Mouse (Mus musculus): ENCODE measurements around the gene Gabpa.

Gabpa gene

DNA sequence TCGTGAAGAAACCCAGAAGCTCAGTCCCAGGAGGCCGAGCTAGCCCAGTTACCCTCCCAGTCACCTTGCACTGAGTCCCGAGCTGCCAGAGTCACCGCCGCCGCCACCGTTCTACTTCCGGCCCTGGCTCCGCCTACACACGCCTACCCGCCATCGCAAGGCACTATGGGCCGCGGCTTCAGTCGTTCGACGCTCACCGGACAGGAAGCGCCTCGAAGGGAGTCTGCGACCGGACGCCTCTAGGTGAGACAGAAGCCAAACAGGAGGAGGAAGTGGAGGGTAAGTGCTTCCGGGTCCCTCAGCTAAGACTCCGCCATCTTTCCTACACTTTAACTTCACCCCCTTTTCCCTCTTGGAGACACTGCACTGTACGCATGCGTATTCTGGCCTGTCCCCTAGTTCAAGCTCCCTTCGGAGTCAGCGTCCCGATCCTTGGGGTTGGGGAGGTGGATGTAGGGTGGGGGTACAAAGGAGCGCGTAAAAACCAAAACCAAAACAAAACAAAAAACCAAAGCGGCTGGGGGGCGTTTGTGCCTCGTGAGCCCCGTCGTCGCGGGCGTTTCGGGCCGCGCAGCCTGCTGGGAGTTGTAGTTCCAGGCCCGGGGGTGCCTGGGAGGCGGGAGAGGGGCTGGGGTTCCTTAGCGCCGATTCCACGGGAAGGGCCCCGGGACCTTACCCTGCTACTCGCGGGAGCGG is at the start of gene Gabpa:
Gene Gabpa (plus strand): TSS at position 181 of the 696 bp plus-strand sequence.
- in situ Hi-C loops (cut with MboI, MseI), result loop anchor here (5.0 kb wide), 1 partner anchor 98 kb away; the partner anchor contains the start of gene Mrpl39 (in 2 of the 2)

GRCm38 (mm10) chr16:84784966-84785365 is 49.8 kb upstream of the Gabpa start:
- in situ Hi-C loops (cut with MboI, MseI), result no loop called here

- in situ Hi-C loops (cut with MboI, MseI), result no loop called here
These were observed 44.0 kb upstream of the Gabpa start for GRCm38 (mm10) chr16:84790595-84791165.

DNA sequence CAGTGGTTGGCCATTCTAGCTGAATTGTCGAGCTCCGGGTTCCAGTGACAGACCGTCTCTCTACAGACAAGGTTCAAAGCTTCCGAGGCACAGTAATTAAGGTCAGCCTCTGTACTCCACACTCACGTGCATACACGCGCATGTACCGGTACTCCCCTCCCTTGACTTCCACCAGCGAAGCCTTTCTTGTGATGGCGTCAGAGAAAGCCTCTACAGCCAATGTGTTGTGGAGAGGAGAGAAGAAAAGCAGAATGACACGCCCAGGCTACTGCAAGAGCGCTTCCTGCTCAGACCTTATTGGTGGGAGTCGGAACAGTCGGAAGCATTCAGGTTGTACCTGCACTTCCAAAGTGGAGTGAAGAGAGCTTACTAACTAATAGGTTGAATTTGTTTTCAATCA is 41.3 kb upstream of the Gabpa start:
- in situ Hi-C loops (cut with MboI, MseI), result no loop called here

- in situ Hi-C loops (cut with MboI, MseI), result no loop called here
These were observed 39.4 kb upstream of the Gabpa start for GRCm38 (mm10) chr16:84795337-84795736.

- in situ Hi-C loops (cut with MboI, MseI), result no loop called here
These were observed 38.0 kb upstream of the Gabpa start for GRCm38 (mm10) chr16:84796678-84797077.

DNA sequence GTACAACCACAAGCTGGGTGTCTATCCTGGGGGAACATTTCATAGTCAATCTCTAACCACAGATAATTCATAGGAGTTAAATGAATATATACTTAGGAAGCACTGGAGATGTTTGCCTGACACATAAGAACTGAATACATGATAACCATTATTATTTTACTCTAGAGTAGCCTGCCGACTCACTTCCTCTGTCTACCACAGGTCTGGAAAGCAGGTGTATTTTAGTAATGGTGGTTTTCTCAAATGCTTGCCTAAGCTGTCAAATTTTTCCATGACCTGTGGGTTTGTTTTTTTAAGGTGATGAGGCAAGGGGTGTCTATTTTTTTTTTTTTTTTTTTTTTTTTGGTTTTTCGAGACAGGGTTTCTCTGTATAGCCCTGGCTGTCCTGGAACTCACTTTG is 34.7 kb upstream of the Gabpa start:
- in situ Hi-C loops (cut with MboI, MseI), result no loop called here

DNA sequence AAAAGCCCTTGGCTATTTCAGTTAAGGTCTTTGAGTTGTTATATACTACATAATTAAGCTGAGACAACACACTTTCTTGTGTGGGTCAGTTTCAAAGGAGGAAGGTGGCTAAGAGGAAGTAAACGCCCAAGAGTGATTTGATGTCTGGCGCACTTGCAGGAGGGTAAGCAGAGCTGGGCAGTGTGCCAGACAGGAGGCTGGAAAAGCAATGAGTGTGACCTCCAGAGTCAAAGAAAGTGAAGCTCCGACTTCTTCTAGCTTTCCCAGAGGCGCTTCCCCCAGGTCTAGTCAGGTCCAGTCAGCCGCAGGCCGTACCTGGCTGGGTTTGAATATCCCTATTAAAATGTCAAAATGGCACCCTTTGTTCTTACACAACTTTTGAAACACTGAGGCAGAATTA is 32.5 kb upstream of the Gabpa start:
- in situ Hi-C loops (cut with MboI, MseI), result no loop called here

DNA sequence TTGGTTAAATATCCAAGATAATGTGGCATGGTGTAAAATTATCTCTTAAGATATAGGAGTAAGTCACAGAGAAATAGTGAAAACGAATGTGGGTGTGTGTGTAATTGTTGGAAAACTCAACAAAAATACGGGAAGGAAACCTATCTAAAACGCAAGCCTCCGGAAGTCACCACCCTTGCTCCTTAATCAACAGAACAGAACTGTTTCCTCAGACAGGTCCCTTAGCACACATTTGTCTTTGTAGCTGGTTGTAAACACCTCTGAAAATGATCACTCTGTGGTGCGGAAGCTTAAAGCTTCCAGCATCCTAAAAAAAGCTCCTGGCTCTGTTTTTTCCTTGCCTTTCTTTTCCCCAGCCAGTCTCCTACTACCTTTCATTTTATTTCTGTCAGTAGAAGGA is 29.9 kb upstream of the Gabpa start:
- in situ Hi-C loops (cut with MboI, MseI), result loop anchor here in 1 of 2 experiments (5.0 kb wide), 1 partner anchor 278 kb away; no protein-coding TSS in a partner anchor

DNA sequence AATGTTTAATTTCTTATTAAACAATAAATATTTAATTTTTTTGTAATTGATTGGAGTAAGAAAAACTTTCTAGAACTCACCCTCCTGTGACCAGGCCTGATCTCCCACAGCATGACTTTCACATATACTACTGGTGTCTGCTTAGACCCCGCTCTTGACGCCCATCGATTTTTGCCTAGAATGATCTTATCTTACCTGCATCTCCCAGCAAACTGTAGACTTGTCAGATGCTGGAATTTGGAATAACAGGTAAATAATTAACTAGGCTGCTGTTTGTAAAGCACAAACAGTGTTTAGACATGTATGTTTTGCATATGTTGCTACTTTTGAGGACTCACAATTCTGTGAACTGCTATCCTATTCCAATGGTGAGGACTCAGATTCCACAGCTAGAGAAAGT is 28.6 kb upstream of the Gabpa start:
- in situ Hi-C loops (cut with MboI, MseI), result loop anchor here in 1 of 2 experiments (5.0 kb wide), 1 partner anchor 279 kb away; no protein-coding TSS in a partner anchor

GRCm38 (mm10) chr16:84807874-84808273 is 26.9 kb upstream of the Gabpa start:
- in situ Hi-C loops (cut with MboI, MseI), result loop anchor here in 1 of 2 experiments (5.0 kb wide), 1 partner anchor 281 kb away; no protein-coding TSS in a partner anchor

- in situ Hi-C loops (cut with MboI, MseI), result no loop called here
These were observed 24.5 kb upstream of the Gabpa start for GRCm38 (mm10) chr16:84810254-84810653.

GRCm38 (mm10) chr16:84813852-84814251 is 20.9 kb upstream of the Gabpa start:
- in situ Hi-C loops (cut with MboI, MseI), result no loop called here

- in situ Hi-C loops (cut with MboI, MseI), result no loop called here
These were observed 20.2 kb upstream of the Gabpa start for GRCm38 (mm10) chr16:84814511-84814910.

GRCm38 (mm10) chr16:84817423-84817822 is 17.3 kb upstream of the Gabpa start:
- in situ Hi-C loops (cut with MboI, MseI), result no loop called here

- in situ Hi-C loops (cut with MboI, MseI), result no loop called here
These were observed 9.7 kb upstream of the Gabpa start for GRCm38 (mm10) chr16:84825009-84825408.

- in situ Hi-C loops (cut with MboI, MseI), result loop anchor here (5.0 kb wide), 1 partner anchor 94 kb away; the partner anchor contains the start of gene Mrpl39 (in 2 of the 2)
These were observed 3.0 kb upstream of the Gabpa start for GRCm38 (mm10) chr16:84831696-84832095.

GRCm38 (mm10) chr16:84832736-84833135 is 2.0 kb upstream of the Gabpa start:
- in situ Hi-C loops (cut with MboI, MseI), result loop anchor here (5.0 kb wide), 1 partner anchor 95 kb away; the partner anchor contains the start of gene Mrpl39 (in 2 of the 2)

DNA sequence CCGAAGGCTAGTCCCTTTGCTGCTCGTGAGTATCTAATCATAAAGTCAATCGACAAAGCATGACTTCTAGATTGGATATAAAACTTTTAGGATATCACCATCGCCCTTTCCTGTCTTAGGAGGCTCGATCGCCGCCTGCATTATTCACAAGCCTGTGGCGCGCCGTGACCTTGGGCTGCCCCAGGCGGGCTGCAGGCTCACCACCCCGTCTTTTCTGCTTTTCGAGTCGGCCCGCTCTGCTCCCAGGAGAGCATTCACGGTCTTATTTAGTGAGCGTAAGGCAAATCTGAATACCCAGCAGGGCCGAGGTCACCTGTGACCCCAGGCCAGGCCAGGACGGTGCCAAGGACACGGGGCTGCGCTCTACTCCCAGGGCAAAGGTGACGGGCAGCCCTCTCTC is 381 bp upstream of the Gabpa start:
- in situ Hi-C loops (cut with MboI, MseI), result loop anchor here (5.0 kb wide), 1 partner anchor 97 kb away; the partner anchor contains the start of gene Mrpl39 (in 2 of the 2)

DNA sequence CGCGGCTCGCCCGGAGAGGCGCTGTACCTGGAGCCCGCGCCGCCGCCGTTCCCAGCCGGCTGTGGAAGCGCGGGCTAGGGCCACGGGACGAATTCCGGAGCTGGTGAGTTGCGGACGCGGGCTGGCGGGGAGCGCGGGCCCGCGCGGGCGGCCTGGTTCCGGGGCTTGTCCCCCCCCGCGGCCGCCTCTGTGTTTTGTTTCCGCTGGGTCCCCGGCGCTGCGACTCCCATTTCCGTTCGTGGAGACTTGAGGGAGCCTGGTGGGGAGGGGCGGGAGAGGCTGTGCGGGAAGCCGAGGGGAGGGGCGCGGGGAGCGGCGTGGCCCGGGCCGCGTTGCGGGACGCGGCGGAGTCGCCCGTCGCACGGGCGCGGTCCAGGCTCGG is 707 bp downstream of the Gabpa start, which contains the start of gene Atp5j:
Gene Atp5j (minus strand): TSS at position 185 of the 382 bp plus-strand sequence.
- in situ Hi-C loops (cut with MboI, MseI), result no loop called here

DNA sequence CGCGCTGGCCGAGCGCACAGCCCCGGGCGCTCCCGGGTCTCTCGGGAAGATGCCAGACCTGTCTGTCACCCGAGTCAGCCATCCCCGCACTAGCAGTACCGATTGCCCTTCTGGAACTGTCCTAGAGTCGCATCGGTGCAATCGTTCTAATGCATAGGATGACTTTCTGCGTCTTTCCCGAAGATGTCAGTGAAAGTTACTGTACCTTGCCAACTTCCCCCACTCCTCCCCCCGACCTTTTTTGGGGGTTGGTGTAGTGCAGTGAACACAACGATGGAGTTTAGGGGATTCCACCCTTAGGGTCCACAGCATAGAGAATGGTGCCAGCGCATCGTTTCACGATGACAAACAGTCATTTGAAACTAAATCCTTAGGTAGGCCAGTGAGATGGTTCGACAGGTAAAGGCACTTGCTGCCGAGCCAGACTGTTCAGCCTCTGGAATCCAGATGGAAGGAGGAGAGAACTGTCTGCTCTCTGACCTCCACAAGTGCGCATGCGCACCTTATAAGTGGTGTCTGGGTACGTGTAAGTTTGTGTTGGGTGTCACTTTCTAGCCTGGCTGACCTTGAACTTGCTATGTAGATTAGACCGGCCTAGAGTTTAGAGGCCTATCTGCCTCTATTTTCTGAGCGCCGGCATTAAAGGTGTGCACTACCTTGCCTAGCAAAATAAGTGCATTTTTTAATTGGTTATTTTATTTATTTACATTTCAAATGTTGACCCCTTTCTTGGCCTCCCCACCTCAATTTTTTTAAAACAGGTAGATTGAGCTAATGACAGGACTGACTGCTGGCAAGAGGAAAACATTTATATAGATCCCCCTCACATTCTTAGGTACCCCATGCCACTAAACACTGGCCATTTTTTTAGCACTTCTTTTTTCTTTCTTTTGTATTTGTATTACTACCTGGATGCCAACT is 1.4 kb downstream of the Gabpa start:
- in situ Hi-C loops (cut with MboI, MseI), result no loop called here

GRCm38 (mm10) chr16:84838576-84838975 is 3.9 kb downstream of the Gabpa start:
- in situ Hi-C loops (cut with MboI, MseI), result no loop called here

All from T-helper 17 cell (primary cell).